Mouse (Mus musculus) Patski (cell line): ENCODE measurements around the gene Ar. TPM values are rescaled to one million over a fixed set of nuclear protein-coding genes. Genes with fewer than 3 reads are reported as not detected.

Experiments used
- ATAC-seq: fragments of 100-300 bp; one replicate; pipeline ENCODE4 v1.8.0; 2021
- CTCF ChIA-PET: fragments of 350-600 bp; sonication (Branson Sonifier 250); formaldehyde crosslinking; loops from one replicate; lab custom pipeline; 2022; ENCODE audit warnings: inconsistent platforms; lab: Charles Lee
- POLR2A ChIA-PET: fragments of 350-600 bp; sonication (Branson Sonifier 250); formaldehyde crosslinking; loops from one replicate; lab custom pipeline; 2022; ENCODE audit warnings: antibody characterized with exemption, inconsistent platforms; lab: Charles Lee
- DNase-seq: peaks from one replicate; pipeline ENCODE4 v3.0.0-alpha.2; 2011; ENCODE audit warnings: low read depth, low spot score
- H3K27me3 ChIP-seq: fragments of 371-371 bp; one replicate; pipeline ENCODE4 v1.5.1; 2021
- CTCF ChIP-seq: fragments of 100-300 bp; IDR thresholded peaks from one replicate; pipeline ENCODE4 v1.5.1; 2021
- in situ Hi-C: fragments of 300-500 bp; cut with MboI; formaldehyde crosslinking; loops from 3 replicates; pipeline ENCODE4 v1.11.1; 2018; ENCODE audit warnings: low pct_unique_long_range_greater_than_20kb, mixed read lengths
- polyA plus RNA-seq: library from polyadenylated mRNA; unstranded; gene quantifications from one replicate; pipeline ENCODE4 v1.2.3, GENCODE M21; 2021

The Ar gene
- polyA plus RNA-seq = not detected

GRCm38 (mm10) chrX:98148531-98149342 lies at the start of gene Ar:
Gene Ar, plus strand, starts transcription at chrX:98148769.
- DNase-seq = no peak
- ChIA-PET POLR2A (no interaction called here), CTCF (no interaction called here)
- H3K27me3 ChIP-seq = peaks cover 23% of the 10 kb centered on the region
- in situ Hi-C loops = no loop called here
- no peak for TF ChIP-seq CTCF
- ATAC-seq = no peak

DNA sequence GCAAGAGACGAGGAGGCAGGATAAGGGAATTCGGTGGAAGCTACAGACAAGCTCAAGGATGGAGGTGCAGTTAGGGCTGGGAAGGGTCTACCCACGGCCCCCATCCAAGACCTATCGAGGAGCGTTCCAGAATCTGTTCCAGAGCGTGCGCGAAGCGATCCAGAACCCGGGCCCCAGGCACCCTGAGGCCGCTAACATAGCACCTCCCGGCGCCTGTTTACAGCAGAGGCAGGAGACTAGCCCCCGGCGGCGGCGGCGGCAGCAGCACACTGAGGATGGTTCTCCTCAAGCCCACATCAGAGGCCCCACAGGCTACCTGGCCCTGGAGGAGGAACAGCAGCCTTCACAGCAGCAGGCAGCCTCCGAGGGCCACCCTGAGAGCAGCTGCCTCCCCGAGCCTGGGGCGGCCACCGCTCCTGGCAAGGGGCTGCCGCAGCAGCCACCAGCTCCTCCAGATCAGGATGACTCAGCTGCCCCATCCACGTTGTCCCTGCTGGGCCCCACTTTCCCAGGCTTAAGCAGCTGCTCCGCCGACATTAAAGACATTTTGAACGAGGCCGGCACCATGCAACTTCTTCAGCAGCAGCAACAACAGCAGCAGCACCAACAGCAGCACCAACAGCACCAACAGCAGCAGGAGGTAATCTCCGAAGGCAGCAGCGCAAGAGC lies 1.3 kb downstream of the Ar start:
- in situ Hi-C loops = no loop called here
- ChIA-PET CTCF (no interaction called here), POLR2A (no interaction called here)
- no peak for TF ChIP-seq CTCF
- no peak for ATAC-seq
- H3K27me3 ChIP-seq = peaks cover 28% of the 10 kb centered on the region
- no peak for DNase-seq

DNA sequence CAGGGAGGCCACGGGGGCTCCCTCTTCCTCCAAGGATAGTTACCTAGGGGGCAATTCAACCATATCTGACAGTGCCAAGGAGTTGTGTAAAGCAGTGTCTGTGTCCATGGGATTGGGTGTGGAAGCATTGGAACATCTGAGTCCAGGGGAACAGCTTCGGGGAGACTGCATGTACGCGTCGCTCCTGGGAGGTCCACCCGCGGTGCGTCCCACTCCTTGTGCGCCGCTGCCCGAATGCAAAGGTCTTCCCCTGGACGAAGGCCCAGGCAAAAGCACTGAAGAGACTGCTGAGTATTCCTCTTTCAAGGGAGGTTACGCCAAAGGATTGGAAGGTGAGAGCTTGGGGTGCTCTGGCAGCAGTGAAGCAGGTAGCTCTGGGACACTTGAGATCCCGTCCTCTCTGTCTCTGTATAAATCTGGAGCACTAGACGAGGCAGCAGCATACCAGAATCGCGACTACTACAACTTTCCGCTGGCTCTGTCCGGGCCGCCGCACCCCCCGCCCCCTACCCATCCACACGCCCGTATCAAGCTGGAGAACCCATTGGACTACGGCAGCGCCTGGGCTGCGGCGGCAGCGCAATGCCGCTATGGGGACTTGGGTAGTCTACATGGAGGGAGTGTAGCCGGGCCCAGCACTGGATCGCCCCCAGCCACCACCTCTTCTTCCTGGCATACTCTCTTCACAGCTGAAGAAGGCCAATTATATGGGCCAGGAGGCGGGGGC lies 2.0 kb downstream of the Ar start:
- ChIA-PET CTCF (no interaction called here), POLR2A (no interaction called here)
- peaks cover 35% of the 10 kb centered on the region for H3K27me3 ChIP-seq
- DNase-seq (no peak), ATAC-seq (no peak)
- TF ChIP-seq CTCF = no peak
- in situ Hi-C loops = no loop called here

- DNase-seq (no peak), ATAC-seq (no peak)
- CTCF ChIA-PET = no interaction called here
- POLR2A ChIA-PET = no interaction called here
- TF ChIP-seq CTCF = no peak
- in situ Hi-C loops = no loop called here
- peaks cover 48% of the 10 kb centered on the region for H3K27me3 ChIP-seq
Measured at GRCm38 (mm10) chrX:98189759-98190158, 41.2 kb downstream of the Ar start.

DNA sequence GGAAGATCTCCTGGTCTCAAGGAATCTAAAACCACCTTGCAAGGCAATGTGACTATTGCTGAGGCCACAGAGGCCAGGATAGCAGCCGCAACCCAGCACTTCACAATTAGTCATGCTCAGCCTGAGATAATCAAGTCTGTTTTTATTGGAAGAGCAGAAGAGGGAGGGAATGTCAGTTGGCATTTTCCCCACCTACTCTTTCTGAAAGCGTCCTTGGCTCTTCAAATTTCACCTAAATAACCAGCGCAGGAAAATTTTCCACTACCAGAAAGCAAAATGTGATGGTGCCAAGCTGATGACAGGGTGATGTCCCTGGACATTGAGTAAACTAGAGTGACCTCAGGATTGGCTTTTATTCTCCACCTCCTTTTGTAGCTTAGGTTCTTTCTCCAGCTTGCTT lies 57.2 kb downstream of the Ar start:
- no peak for TF ChIP-seq CTCF
- peaks cover 70% of the 10 kb centered on the region for H3K27me3 ChIP-seq
- in situ Hi-C loops = no loop called here
- CTCF ChIA-PET = no interaction called here
- DNase-seq = no peak
- POLR2A ChIA-PET = no interaction called here
- ATAC-seq = no peak

DNA sequence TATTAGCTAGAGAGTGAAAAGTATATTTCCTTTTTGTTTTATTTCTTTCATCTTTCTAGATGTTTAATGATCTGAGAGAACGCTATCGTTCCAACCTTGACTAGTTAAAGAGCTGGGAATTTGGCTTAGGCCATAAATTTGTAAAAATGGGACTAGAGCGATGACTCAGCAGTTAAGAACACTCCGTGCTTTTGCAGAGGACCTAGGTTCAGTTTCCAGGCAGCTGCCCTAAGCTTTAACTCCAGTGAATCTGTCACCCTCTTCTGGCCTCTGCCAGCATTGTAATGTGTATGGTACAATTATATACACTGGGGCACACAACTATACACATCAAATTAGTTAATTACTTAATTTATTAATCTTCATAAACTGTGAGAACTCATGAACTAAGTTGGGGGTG lies 58.6 kb downstream of the Ar start:
- ATAC-seq (no peak), DNase-seq (no peak)
- ChIA-PET CTCF (interaction anchor here (1.2 kb wide), 1 partner anchor 46 kb away, joined by 3 read pairs; no protein-coding TSS in a partner anchor), POLR2A (no interaction called here)
- in situ Hi-C loops = no loop called here
- TF ChIP-seq CTCF = no peak
- peaks cover 65% of the 10 kb centered on the region for H3K27me3 ChIP-seq

GRCm38 (mm10) chrX:98216103-98216502 lies 67.5 kb downstream of the Ar start:
- ChIA-PET CTCF (no interaction called here), POLR2A (no interaction called here)
- TF ChIP-seq CTCF = no peak
- in situ Hi-C loops = no loop called here
- DNase-seq (no peak), ATAC-seq (no peak)
- peaks cover 48% of the 10 kb centered on the region for H3K27me3 ChIP-seq

GRCm38 (mm10) chrX:98239011-98239410 lies 90.4 kb downstream of the Ar start:
- ATAC-seq = no peak
- POLR2A ChIA-PET = no interaction called here
- TF ChIP-seq CTCF = no peak
- H3K27me3 ChIP-seq = peaks cover 22% of the 10 kb centered on the region
- no peak for DNase-seq
- in situ Hi-C loops = loop anchor here (10.0 kb wide), 1 partner anchor 64 kb away; no protein-coding TSS in a partner anchor
- CTCF ChIA-PET = no interaction called here

DNA sequence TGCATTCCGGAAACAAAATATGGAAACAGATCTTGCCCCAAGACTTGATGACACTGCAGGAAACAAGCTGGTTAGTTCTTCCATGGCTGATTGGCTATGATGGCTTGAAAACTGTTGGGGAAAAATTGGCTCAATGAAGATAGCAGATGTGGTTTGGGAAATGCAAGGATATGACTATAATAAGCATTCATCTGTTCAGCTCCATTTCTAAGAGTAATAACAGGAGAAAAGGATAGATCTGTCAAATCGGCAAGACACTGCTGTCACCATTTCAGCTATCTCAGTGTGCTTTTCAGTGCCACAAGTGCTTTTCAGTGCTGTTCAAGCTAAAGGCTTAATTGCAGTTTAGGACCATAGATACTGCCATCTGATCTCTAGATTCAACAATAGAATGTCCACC lies 96.5 kb downstream of the Ar start:
- no peak for DNase-seq
- no peak for TF ChIP-seq CTCF

GRCm38 (mm10) chrX:98248363-98248762 lies 99.8 kb downstream of the Ar start:
- TF ChIP-seq CTCF = no peak
- ATAC-seq (no peak), DNase-seq (no peak)
- POLR2A ChIA-PET = no interaction called here
- peaks cover 41% of the 10 kb centered on the region for H3K27me3 ChIP-seq
- in situ Hi-C loops = no loop called here
- CTCF ChIA-PET = no interaction called here

More for the DNA sequence above, 96.5 kb downstream of the Ar start:
- no peak for ATAC-seq
- ChIA-PET POLR2A (no interaction called here), CTCF (no interaction called here)
- peaks cover 28% of the 10 kb centered on the region for H3K27me3 ChIP-seq
- in situ Hi-C loops = no loop called here

GRCm38 (mm10) chrX:98259620-98260019 lies 111.1 kb downstream of the Ar start:
- in situ Hi-C loops = no loop called here
- H3K27me3 ChIP-seq = peaks cover 59% of the 10 kb centered on the region
- DNase-seq (no peak), ATAC-seq (no peak)
- ChIA-PET CTCF (no interaction called here), POLR2A (no interaction called here)
- TF ChIP-seq CTCF = no peak
